ENCODE assay signal across 10 mouse cellular contexts in the genomic region with DNA sequence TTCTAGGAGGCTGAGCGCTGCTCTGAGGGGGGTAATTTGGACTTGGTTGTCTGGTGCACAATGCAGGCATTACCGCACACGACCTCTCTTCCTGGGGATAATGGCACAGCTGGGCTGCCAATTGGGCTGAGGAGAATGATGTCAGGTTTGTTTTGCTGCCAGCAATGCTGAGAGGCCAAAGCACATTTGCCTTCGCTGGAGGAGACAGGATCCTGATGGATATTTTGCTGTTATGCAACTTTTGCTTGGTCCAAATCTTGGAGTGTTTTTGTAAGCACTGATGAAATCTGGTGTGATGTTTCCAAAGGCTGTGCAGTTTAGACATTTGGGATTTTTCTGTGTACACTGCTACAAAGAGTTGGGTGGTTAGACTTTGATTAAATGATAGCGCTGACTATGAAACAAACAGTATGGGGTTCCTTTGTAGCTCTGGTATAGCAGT. TPM values are rescaled to one million over a fixed set of nuclear protein-coding genes. Genes with fewer than 3 reads are reported as not detected.
DNase-seq lines count a peak whose midpoint lies in the region; ATAC-seq and TF ChIP-seq lines count a peak whose summit lies in the region.
"Had no signal": no experiment of that assay in that cellular context is flagged by ENCODE, and none has a peak within 500 bp of the region (broad histone marks: within the 10 kb centered on the region; RNA-seq: fewer than 3 reads in every experiment).

No protein-coding gene starts in this region.

- no peak for TF ChIP-seq CTCF in lung, adult 2 months (IDR thresholded peaks at IDR 0.05; ENCODE audit: insufficient read depth, low read length)

- 73% methylated on average over 5 of the region's 5 CpGs for WGBS in heart, embryonic 12.5 days
- WGBS in lung, adult 2 months = 64% methylated on average over 5 of the region's 5 CpGs
- WGBS in limb, embryonic 10.5 days = 90% methylated on average over 5 of the region's 5 CpGs

- H3K9ac ChIP-seq in heart, embryonic 12.5 days = no peak overlapping the region

- peak; percentile 83 to 91 for DNase-seq in heart, adult 18-20 months
- peak; percentile 65 for DNase-seq in cerebellum, adult 11 months
- peak; percentile 6 to 26 for DNase-seq in frontal cortex, postnatal 36 days (ENCODE audit: low spot score in 2 of 2)
- peak; percentile 13 for DNase-seq in lung, adult 2 months
- DNase-seq in kidney, adult 11 months = no peak
- no peak for DNase-seq in limb, embryonic 10.5 days (ENCODE audit: low spot score)

- no peak for TF ChIP-seq POLR2A in lung, adult 2 months (IDR thresholded peaks at IDR 0.05; ENCODE audit: borderline replicate concordance, extremely low read depth, low read depth, low read length)

- H3K27ac ChIP-seq in heart, embryonic 12.5 days (ENCODE audit: poor library complexity, severe bottlenecking) = no peak overlapping the region
- no peak overlapping the region for H3K27ac ChIP-seq in limb, embryonic 10.5 days

- no peaks in the 10 kb centered on the region; the same call in 1 of the 2 replicates for H3K9me3 ChIP-seq in heart, embryonic 12.5 days (replicated peaks)
- no peaks in the 10 kb centered on the region for H3K9me3 ChIP-seq in limb, embryonic 10.5 days (replicated peaks)

- H3K4me3 ChIP-seq in heart, embryonic 12.5 days = no peak overlapping the region
- no peak overlapping the region for H3K4me3 ChIP-seq in lung, adult 2 months (replicated peaks; ENCODE audit: extremely low read depth, low read depth, low read length)
- H3K4me3 ChIP-seq in limb, embryonic 10.5 days = no peak overlapping the region

- ATAC-seq in heart, embryonic 12.5 days (ENCODE audit: insufficient number of reproducible peaks, low FRiP score) = no peak
- ATAC-seq in megakaryocyte progenitor cell, adult 5-6 weeks (replicated peaks; ENCODE audit: poor library complexity) = no peak

- H3K4me1 ChIP-seq in heart, embryonic 12.5 days (replicated peaks) = peaks cover 12% of the 10 kb centered on the region; the same call in 1 of the 2 replicates
- H3K4me1 ChIP-seq in lung, adult 2 months (ENCODE audit: control insufficient read depth, insufficient read depth, low read length) = no peaks in the 10 kb centered on the region
- no peaks in the 10 kb centered on the region for H3K4me1 ChIP-seq in limb, embryonic 10.5 days

- H3K27me3 ChIP-seq in heart, embryonic 12.5 days (replicated peaks) = no peaks in the 10 kb centered on the region
- no peaks in the 10 kb centered on the region for H3K27me3 ChIP-seq in limb, embryonic 10.5 days (ENCODE audit: low read depth, poor library complexity, severe bottlenecking)
- H3K27me3 ChIP-seq: CH12.LX had no signal

- no peak overlapping the region for H3K4me2 ChIP-seq in heart, embryonic 12.5 days

- no peaks in the 10 kb centered on the region for H3K36me3 ChIP-seq in heart, embryonic 12.5 days
- H3K36me3 ChIP-seq in limb, embryonic 10.5 days = no peaks in the 10 kb centered on the region

RNA-seq across cellular contexts. Expression of a gene that starts 46.8 kb away (rescaled TPM):
- not detected for total RNA-seq in heart, adult 18-20 months (2021)
- polyA plus RNA-seq in heart, embryonic 12.5 days (2016; fragmentation: Nextera tagmentation; extraction: Ambion mirVana) = 2.6 and 3.1 TPM in 2 replicates
- polyA plus RNA-seq in lung, adult 2 months (2012; rRNA removed) = not detected in 2 replicates
- total RNA-seq in megakaryocyte progenitor cell, adult 5-6 weeks (2015) = not detected in 2 replicates
- total RNA-seq in megakaryocyte progenitor cell, adult 5-6 weeks (2017) = not detected in 2 replicates
- not detected in 2 replicates for polyA plus RNA-seq in limb, embryonic 10.5 days (2016; fragmentation: Nextera tagmentation; extraction: Ambion mirVana)
- total RNA-seq: CH12.LX had no signal
- polyA plus RNA-seq: gonadal fat pad, adult 2 months had no signal

Comparison
In these comparisons a context has a peak if more than half of its experiments do, and no peak if none do; other contexts are left out.
1. DNase-seq: peak in heart, adult 18-20 months (2 of 2), cerebellum, adult 11 months (single experiment), frontal cortex, postnatal 36 days (2 of 2) and lung, adult 2 months (single experiment); none in kidney, adult 11 months (single experiment) and limb, embryonic 10.5 days (single experiment).